Mouse (Mus musculus): ENCODE data around the gene Lgals9.

The Lgals9 gene

DNA sequence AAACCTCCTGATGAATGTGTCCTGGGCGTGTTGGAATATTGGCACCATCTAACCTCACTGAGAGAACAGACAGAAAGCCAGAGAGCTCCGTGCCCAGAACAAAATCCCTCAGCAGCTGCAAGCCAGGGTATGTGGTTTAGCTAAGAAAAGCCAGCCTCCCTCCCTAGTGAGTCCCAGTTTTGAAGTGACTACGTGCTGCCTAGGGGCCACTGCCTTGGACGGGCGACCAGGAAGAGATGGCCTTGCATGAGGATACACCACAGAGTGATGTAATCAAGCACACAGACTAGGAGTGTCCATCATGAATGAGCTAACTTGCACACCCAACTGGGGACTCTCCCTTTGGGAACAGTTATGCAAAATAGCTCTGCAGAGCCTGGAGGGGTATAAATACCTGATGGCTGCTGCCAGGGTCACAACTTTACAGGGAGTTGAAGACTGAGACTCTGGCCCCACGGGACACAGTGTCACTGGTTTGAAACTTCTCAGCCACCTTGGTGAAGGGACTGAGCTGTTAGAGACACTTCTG, 64.3 kb downstream of the Lgals9 start, which contains the start of gene Nos2:
TSS of gene Nos2 (plus strand) at position 377 of the 529 bp plus-strand sequence.
- no peak for DNase-seq (ENCODE audit: low spot score in 2 of 2)

GRCm38 (mm10) chr11:78919745-78920144, 65.0 kb downstream of the Lgals9 start:
- no peak for DNase-seq (ENCODE audit: low spot score in 2 of 2)

- no peak for DNase-seq (ENCODE audit: low spot score in 2 of 2)
Measured at GRCm38 (mm10) chr11:78916410-78916809, 68.3 kb downstream of the Lgals9 start.

- DNase-seq (ENCODE audit: low spot score in 2 of 2): no peak
Measured at GRCm38 (mm10) chr11:78915473-78915872, 69.3 kb downstream of the Lgals9 start.
